Mouse (Mus musculus) thymus, adult 2 months (tissue): Measurements from ENCODE around the gene Tnp2. TPM values are rescaled to one million over a fixed set of nuclear protein-coding genes. Genes with fewer than 3 reads are reported as not detected.

Experiments used
- DNase-seq: peaks from one replicate; pipeline ENCODE4 v3.0.0; 2021
- H3K27ac ChIP-seq: fragments of 200-500 bp; 2 replicates; pipeline ENCODE4 v1.5.1; 2012; ENCODE audit warnings: low read length, control low read depth; ENCODE audit not compliant: control insufficient read depth, insufficient read depth
- H3K27me3 ChIP-seq: fragments of 200-500 bp; 2 replicates; pipeline ENCODE4 v1.6.1; 2012; ENCODE audit warnings: mild to moderate bottlenecking, low read length, moderate library complexity, mixed read lengths; ENCODE audit not compliant: control insufficient read depth, insufficient read depth
- H3K36me3 ChIP-seq: fragments of 200-500 bp; 2 replicates; pipeline ENCODE4 v1.6.1; 2012; ENCODE audit warnings: mild to moderate bottlenecking, low read length, moderate library complexity; ENCODE audit not compliant: control insufficient read depth, insufficient read depth
- H3K4me1 ChIP-seq: fragments of 200-500 bp; replicated peaks from 2 replicates; pipeline ENCODE4 v1.6.1; 2012; ENCODE audit warnings: low read length; ENCODE audit not compliant: control insufficient read depth, insufficient read depth
- H3K4me3 ChIP-seq: fragments of 200-500 bp; 2 replicates; pipeline ENCODE4 v1.5.1; 2012; ENCODE audit warnings: mild to moderate bottlenecking, low read length, control low read depth, moderate library complexity; ENCODE audit not compliant: control insufficient read depth, insufficient read depth
- CTCF ChIP-seq: fragments of 200-500 bp; IDR thresholded peaks from 2 replicates; pipeline ENCODE4 v1.5.1; 2012; ENCODE audit warnings: mild to moderate bottlenecking, control low read depth, low read length, moderate library complexity, borderline replicate concordance; ENCODE audit not compliant: control insufficient read depth, poor library complexity, insufficient read depth; ENCODE audit errors: extremely low read depth
- POLR2A ChIP-seq: fragments of 200-500 bp; IDR thresholded peaks from 2 replicates; pipeline ENCODE4 v1.6.1; 2012; ENCODE audit warnings: mild to moderate bottlenecking, low read length, control low read depth, moderate library complexity; ENCODE audit not compliant: control insufficient read depth, poor library complexity, insufficient read depth; ENCODE audit errors: extremely low read depth
- WGBS: fragments of 180-500 bp; shearing (Covaris S2); methylation state at CpG from one replicate; pipeline ENCODE4 v1.1.7; 2018; 5-methylcytosine and 5-hydroxymethylcytosine counted together
- polyA plus RNA-seq: library from polyadenylated mRNA; depleted of rRNA; stranded (reverse); fragments of >200 nt; gene quantifications from 2 replicates; pipeline ENCODE4 v1.2.3, GENCODE M21; 2012

Tnp2 gene
- polyA plus RNA-seq, 1 experiment = 14.2 TPM

- WGBS = 1% methylated on average over 52 of the region's 55 CpGs
- Histone ChIP-seq H3K4me3 (peak overlapping the region; percentile 77), H3K36me3 (peaks cover 25% of the 10 kb centered on the region), H3K27me3 (no peaks in the 10 kb centered on the region), H3K27ac (peak overlapping the region; percentile 63), H3K4me1 (peaks cover 58% of the 10 kb centered on the region)
- peak; percentile 99 for DNase-seq
- peak; percentile 90 for TF ChIP-seq CTCF
- no peak; the same call in 1 of the 2 replicates for TF ChIP-seq POLR2A
Measured at GRCm38 (mm10) chr16:10784793-10785370, 3.6 kb downstream of the Tnp2 start.

- Histone ChIP-seq H3K4me1 (peaks cover 53% of the 10 kb centered on the region), H3K4me3 (peak overlapping the region; percentile 69), H3K27ac (peak overlapping the region; percentile 63), H3K36me3 (peaks cover 25% of the 10 kb centered on the region), H3K27me3 (no peaks in the 10 kb centered on the region)
- TF ChIP-seq POLR2A (no peak), CTCF (no peak)
- DNase-seq = peak; percentile 54
- WGBS = 1% methylated on average over 81 of the region's 81 CpGs
Measured at GRCm38 (mm10) chr16:10783883-10784792, 4.3 kb downstream of the Tnp2 start.

GRCm38 (mm10) chr16:10783451-10783850 lies 5.0 kb downstream of the Tnp2 start:
- Histone ChIP-seq H3K4me3 (peak overlapping the region; percentile 69), H3K4me1 (peaks cover 46% of the 10 kb centered on the region)
- TF ChIP-seq POLR2A = no peak
- no peak for TF ChIP-seq CTCF

GRCm38 (mm10) chr16:10783152-10783434 lies 5.4 kb downstream of the Tnp2 start:
- H3K4me3 ChIP-seq = peak overlapping the region; percentile 69
- H3K27ac ChIP-seq = peak overlapping the region; percentile 68
- H3K36me3 ChIP-seq = peaks cover 25% of the 10 kb centered on the region
- WGBS = 0% methylated on average over 1 of the region's 1 CpGs
- no peak for DNase-seq
- TF ChIP-seq POLR2A = no peak
- TF ChIP-seq CTCF = no peak
- H3K4me1 ChIP-seq = peaks cover 43% of the 10 kb centered on the region
- H3K27me3 ChIP-seq = no peaks in the 10 kb centered on the region

More at GRCm38 (mm10) chr16:10783451-10783850, 5.0 kb downstream of the Tnp2 start:
- peak overlapping the region; percentile 68 for H3K27ac ChIP-seq
- no peaks in the 10 kb centered on the region for H3K27me3 ChIP-seq
- WGBS = 36% methylated on average over 8 of the region's 8 CpGs
- H3K36me3 ChIP-seq = peaks cover 25% of the 10 kb centered on the region
- DNase-seq = no peak

GRCm38 (mm10) chr16:10782377-10783151 lies 5.9 kb downstream of the Tnp2 start:
- TF ChIP-seq POLR2A (no peak), CTCF (no peak)
- H3K4me3 ChIP-seq = peak overlapping the region; percentile 69
- 19% methylated on average over 6 of the region's 6 CpGs for WGBS
- DNase-seq = no peak
- peak overlapping the region; percentile 68 for H3K27ac ChIP-seq
- peaks cover 25% of the 10 kb centered on the region for H3K36me3 ChIP-seq
- H3K4me1 ChIP-seq = peaks cover 45% of the 10 kb centered on the region
- H3K27me3 ChIP-seq = no peaks in the 10 kb centered on the region

GRCm38 (mm10) chr16:10781862-10782371 lies 6.5 kb downstream of the Tnp2 start:
- Histone ChIP-seq H3K4me3 (peak overlapping the region; percentile 69), H3K36me3 (peaks cover 25% of the 10 kb centered on the region), H3K4me1 (peaks cover 40% of the 10 kb centered on the region), H3K27me3 (no peaks in the 10 kb centered on the region), H3K27ac (peak overlapping the region; percentile 68)
- no peak for TF ChIP-seq POLR2A
- WGBS = 17% methylated on average over 9 of the region's 9 CpGs
- DNase-seq = peak; percentile 61
